Mouse (Mus musculus) megakaryocyte-erythroid progenitor cell, adult 5-6 weeks (primary cell): Measurements from ENCODE around the gene Kctd12. TPM values are rescaled to one million over a fixed set of nuclear protein-coding genes. Genes with fewer than 3 reads are reported as not detected.
A peak's percentile ranks its signal among the peaks of the same experiment; 100 is the strongest.

Experiments used
- ATAC-seq: replicated peaks from 2 replicates; pipeline ENCODE4 v1.8.0; 2016; ENCODE audit warnings: mild to moderate bottlenecking, inconsistent platforms; ENCODE audit not compliant: severe bottlenecking, poor library complexity, low FRiP score, low TSS enrichment
- total RNA-seq, 2 experiments: library from RNA; stranded (forward) in 1 of 2; stranded (reverse) in 1 of 2; fragments of 200-1000, 215-1000 nt in 1 of 2; fragments of >200 nt in 1 of 2; fragmentation: Nextera tagmentation in 1 of 2; gene quantifications; 2 replicates each; pipeline ENCODE4 v1.2.3; 2014 to 2017

Gene Kctd12
- total RNA-seq, 2 experiments from 2014 or later: 7.1 to 13.8 TPM

- no peak for ATAC-seq
Observed at GRCm38 (mm10) chr14:102968824-102969223, 13.6 kb downstream of the Kctd12 start.

- peak; percentile 84 for ATAC-seq
Observed at GRCm38 (mm10) chr14:102966241-102966640, 16.2 kb downstream of the Kctd12 start.

GRCm38 (mm10) chr14:102965841-102966240 lies 16.6 kb downstream of the Kctd12 start:
- ATAC-seq: no peak

GRCm38 (mm10) chr14:102962019-102962418 lies 20.4 kb downstream of the Kctd12 start:
- no peak for ATAC-seq

- no peak for ATAC-seq
Observed at GRCm38 (mm10) chr14:102953511-102953910, 28.9 kb downstream of the Kctd12 start.

GRCm38 (mm10) chr14:102951974-102952373 lies 30.5 kb downstream of the Kctd12 start:
- ATAC-seq: no peak

- no peak for ATAC-seq
Observed at GRCm38 (mm10) chr14:102947796-102948195, 34.6 kb downstream of the Kctd12 start.

GRCm38 (mm10) chr14:102942222-102942843 lies 40.1 kb downstream of the Kctd12 start:
- no peak for ATAC-seq

- no peak for ATAC-seq
Observed at GRCm38 (mm10) chr14:102934878-102935277, 47.6 kb downstream of the Kctd12 start.

- ATAC-seq: no peak
Observed at GRCm38 (mm10) chr14:102930933-102931332, 51.5 kb downstream of the Kctd12 start.

GRCm38 (mm10) chr14:102929545-102929944 lies 52.9 kb downstream of the Kctd12 start:
- no peak for ATAC-seq

- ATAC-seq: no peak
Observed at GRCm38 (mm10) chr14:102927847-102928466, 54.5 kb downstream of the Kctd12 start.

Other genes starting within 250 kb of the Kctd12 start
- not detected in 2 replicates for gene Acod1, start 64.3 kb upstream of the Kctd12 start, total RNA-seq (2014; fragmentation: Nextera tagmentation)
- gene Acod1, start 64.3 kb upstream of the Kctd12 start, total RNA-seq (2017): 0.33 and 0.50 TPM in 2 replicates
- gene Cln5, start 87.6 kb upstream of the Kctd12 start, total RNA-seq (2014; fragmentation: Nextera tagmentation): 9.3 and 15.8 TPM in 2 replicates
- gene Cln5, start 87.6 kb upstream of the Kctd12 start, total RNA-seq (2017): 15.6 and 19.8 TPM in 2 replicates
- 22.4 and 36.2 TPM in 2 replicates for gene Fbxl3, start 116.9 kb upstream of the Kctd12 start, total RNA-seq (2014; fragmentation: Nextera tagmentation)
- gene Fbxl3, start 116.9 kb upstream of the Kctd12 start, total RNA-seq (2017): 31.8 and 85.5 TPM in 2 replicates